Mouse (Mus musculus): ENCODE measurements at regions not wholly inside any gene's neighbourhood (a gene's known extent, or its start where the extent isn't known, plus 50 kb on each side); places are given as distances from the start of the nearest gene placed in this dataset.

- no peak for DNase-seq
Observed at GRCm38 (mm10) chr15:89940591-89940990, 98.9 kb upstream of the Syt10 start.

GRCm38 (mm10) chr15:89932370-89932769, 90.7 kb upstream of the Syt10 start:
- no peak for DNase-seq

- DNase-seq = no peak
Observed at GRCm38 (mm10) chr15:89915587-89915986, 73.9 kb upstream of the Syt10 start.

- peak; percentile 11 to 22 for DNase-seq
Observed at GRCm38 (mm10) chr15:89903057-89903456, 61.4 kb upstream of the Syt10 start.

- DNase-seq = no peak
Observed at GRCm38 (mm10) chr15:89893668-89894067, 52.0 kb upstream of the Syt10 start.
